8 mouse cellular contexts compared by ENCODE assay signal in genomic region chr8:76899411-76900154, GRCm38 (mm10). TPM values are rescaled to one million over a fixed set of nuclear protein-coding genes. Genes with fewer than 3 reads are reported as not detected.
DNase-seq lines count a peak whose midpoint lies in the region; ATAC-seq and TF ChIP-seq lines count a peak whose summit lies in the region.

Nr3c2 (plus strand) TSS chr8:76899442.

- ATAC-seq in hindbrain, embryonic 15.5 days (ENCODE audit: low FRiP score, low read depth): peak; percentile 19

- peak within 1 kb of the TSS; percentile 62 for H3K9ac ChIP-seq in hindbrain, embryonic 15.5 days

- peak within 1 kb of the TSS; percentile 99 for H3K4me2 ChIP-seq in hindbrain, embryonic 15.5 days

- 0% methylated on average over 46 of the region's 47 CpGs for WGBS in hindbrain, embryonic 15.5 days
- WGBS in midbrain, embryonic 10.5 days: under 1% methylated on average over 33 of the region's 47 CpGs
- under 1% methylated on average over 47 of the region's 47 CpGs for WGBS in small intestine, adult 2 months

- no peaks in the 10 kb centered on the region for H3K36me3 ChIP-seq in hindbrain, embryonic 15.5 days
- no peaks in the 10 kb centered on the region for H3K36me3 ChIP-seq in midbrain, embryonic 10.5 days
- H3K36me3 ChIP-seq in small intestine, adult 2 months (ENCODE audit: control insufficient read depth, insufficient read depth, low read length): no peaks in the 10 kb centered on the region

- intact Hi-C loops in left cerebral cortex, postnatal 36 days (cut with DNase I): loop anchor here (10.0 kb wide), 2 partner anchors 335 to 825 kb away; no protein-coding TSS in a partner anchor

- TF ChIP-seq CTCF in small intestine, adult 2 months (IDR thresholded peaks at IDR 0.05; ENCODE audit: extremely low read depth, insufficient read length, insufficient replicate concordance, low read depth, low read length): no peak

- H3K9me3 ChIP-seq in hindbrain, embryonic 15.5 days: no peaks in the 10 kb centered on the region
- no peaks in the 10 kb centered on the region for H3K9me3 ChIP-seq in midbrain, embryonic 10.5 days (replicated peaks)

- H3K27ac ChIP-seq in hindbrain, embryonic 15.5 days (replicated peaks): peak within 1 kb of the TSS; percentile 51
- H3K27ac ChIP-seq in midbrain, embryonic 10.5 days (replicated peaks): peak within 1 kb of the TSS; percentile 59; the same call in 1 of the 2 replicates
- H3K27ac ChIP-seq in small intestine, adult 2 months (ENCODE audit: insufficient read depth, low read depth, low read length): peak within 1 kb of the TSS; percentile 86

- peaks cover 9% of the 10 kb centered on the region; the same call in 1 of the 2 replicates for H3K27me3 ChIP-seq in hindbrain, embryonic 15.5 days
- peaks cover 73% of the 10 kb centered on the region for H3K27me3 ChIP-seq in midbrain, embryonic 10.5 days (ENCODE audit: low read depth, poor library complexity, severe bottlenecking)
- no peaks in the 10 kb centered on the region for H3K27me3 ChIP-seq in small intestine, adult 2 months (ENCODE audit: control insufficient read depth, insufficient read depth, low read length)

- peak; percentile 51 for DNase-seq in kidney, adult 11 months
- DNase-seq in kidney, postnatal 10 days: no peak
- DNase-seq in cerebellum, adult 9-11 months: peak; percentile 77
- DNase-seq in gastrocnemius, adult 8-10 months (ENCODE audit: low spot score in 2 of 2): peak; percentile 28 to 53
- peak; percentile 53 to 55 for DNase-seq in left cerebral cortex, postnatal 36 days (ENCODE audit: low spot score in 2 of 2)
- peak; percentile 58 for DNase-seq in midbrain, embryonic 10.5 days (ENCODE audit: low spot score)

- H3K4me3 ChIP-seq in hindbrain, embryonic 15.5 days: peak within 1 kb of the TSS; percentile 58
- peak within 1 kb of the TSS; percentile 76 for H3K4me3 ChIP-seq in midbrain, embryonic 10.5 days
- H3K4me3 ChIP-seq in small intestine, adult 2 months (ENCODE audit: low read depth, low read length): peak within 1 kb of the TSS; percentile 84

- H3K4me1 ChIP-seq in hindbrain, embryonic 15.5 days (replicated peaks): peaks cover 24% of the 10 kb centered on the region
- peaks cover 38% of the 10 kb centered on the region for H3K4me1 ChIP-seq in midbrain, embryonic 10.5 days
- H3K4me1 ChIP-seq in small intestine, adult 2 months (ENCODE audit: control insufficient read depth, insufficient read depth, insufficient read length, low read length): no peaks in the 10 kb centered on the region; the same call in 1 of the 2 replicates

- TF ChIP-seq POLR2A in small intestine, adult 2 months (IDR thresholded peaks at IDR 0.05; ENCODE audit: low read depth, low read length): no peak

RNA-seq across cellular contexts. Expression of gene Nr3c2, which starts in this region (rescaled TPM):
- 10 to 100 TPM; 12.7 to 14.8 (median 13.1) TPM for total RNA-seq in gastrocnemius, adult 8-10 months (2022)
- polyA plus RNA-seq in hindbrain, embryonic 15.5 days (2015; fragmentation: Nextera tagmentation; extraction: Ambion mirVana): 6.3 and 7.3 TPM in 2 replicates
- total RNA-seq in left cerebral cortex, postnatal 36 days (2021): 10 to 100 TPM; 29.1 to 35.6 TPM
- 0.26 and 0.30 TPM in 2 replicates for polyA plus RNA-seq in midbrain, embryonic 10.5 days (2016; fragmentation: Nextera tagmentation; extraction: Ambion mirVana)
- polyA plus RNA-seq in small intestine, adult 2 months (2012; rRNA removed): 5.9 and 12.0 TPM in 2 replicates

Comparison
In these comparisons a context has a peak if more than half of its experiments do, and no peak if none do; other contexts are left out.
1. Peak in DNase-seq, H3K4me3 ChIP-seq and H3K27ac ChIP-seq in midbrain, embryonic 10.5 days; RNA of the gene not detected or under 1 TPM.